Mouse (Mus musculus) right cerebral cortex, postnatal 10 days (tissue): ENCODE results near the gene Cacng4.

Experiments
- DNase-seq, 2 experiments: peaks; one replicate each; pipeline ENCODE4 v3.0.0; 2021; ENCODE audit warnings: low spot score in 2 of 2

Cacng4 gene

GRCm38 (mm10) chr11:107794547-107795269, at the start of gene Cacng4:
Gene Cacng4, minus strand, starts transcription at chr11:107794557.
- DNase-seq, result peak; percentile 77 to 84

DNA sequence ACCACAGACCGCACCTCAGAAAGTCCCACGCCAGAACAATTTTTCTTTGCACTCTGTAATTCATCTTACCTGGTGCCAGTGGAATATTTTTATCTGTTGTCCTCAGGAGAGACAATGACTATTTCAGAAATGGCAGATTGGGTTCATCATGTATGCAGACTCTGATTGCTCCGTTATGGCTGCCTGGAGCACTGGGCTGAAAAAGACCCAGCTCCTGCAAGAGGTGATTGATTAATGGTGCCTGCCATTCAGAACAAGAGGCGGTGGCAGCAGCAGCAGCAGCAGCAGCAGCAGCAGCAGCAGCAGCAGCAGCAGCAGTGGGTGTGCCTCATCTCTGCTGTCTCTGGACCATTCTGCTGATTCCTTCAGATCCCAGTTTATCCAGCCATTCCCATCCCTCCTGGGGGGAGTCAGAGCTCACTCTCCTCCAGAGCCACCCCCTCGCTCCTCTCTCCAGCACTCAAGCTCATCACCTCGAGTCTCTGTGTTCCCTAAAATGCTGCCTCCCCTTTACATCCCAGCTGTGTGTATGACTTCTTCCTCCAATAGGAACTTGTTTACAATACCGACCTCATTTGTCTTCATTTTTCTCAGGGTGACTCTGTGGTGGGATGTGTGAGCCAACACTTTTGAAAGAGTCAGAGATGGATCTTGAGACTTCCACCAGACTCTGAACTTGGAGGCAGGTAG, 39.1 kb upstream of the Cacng4 start:
- no peak for DNase-seq

GRCm38 (mm10) chr11:107817196-107817595, 22.8 kb upstream of the Cacng4 start:
- DNase-seq, result no peak

DNA sequence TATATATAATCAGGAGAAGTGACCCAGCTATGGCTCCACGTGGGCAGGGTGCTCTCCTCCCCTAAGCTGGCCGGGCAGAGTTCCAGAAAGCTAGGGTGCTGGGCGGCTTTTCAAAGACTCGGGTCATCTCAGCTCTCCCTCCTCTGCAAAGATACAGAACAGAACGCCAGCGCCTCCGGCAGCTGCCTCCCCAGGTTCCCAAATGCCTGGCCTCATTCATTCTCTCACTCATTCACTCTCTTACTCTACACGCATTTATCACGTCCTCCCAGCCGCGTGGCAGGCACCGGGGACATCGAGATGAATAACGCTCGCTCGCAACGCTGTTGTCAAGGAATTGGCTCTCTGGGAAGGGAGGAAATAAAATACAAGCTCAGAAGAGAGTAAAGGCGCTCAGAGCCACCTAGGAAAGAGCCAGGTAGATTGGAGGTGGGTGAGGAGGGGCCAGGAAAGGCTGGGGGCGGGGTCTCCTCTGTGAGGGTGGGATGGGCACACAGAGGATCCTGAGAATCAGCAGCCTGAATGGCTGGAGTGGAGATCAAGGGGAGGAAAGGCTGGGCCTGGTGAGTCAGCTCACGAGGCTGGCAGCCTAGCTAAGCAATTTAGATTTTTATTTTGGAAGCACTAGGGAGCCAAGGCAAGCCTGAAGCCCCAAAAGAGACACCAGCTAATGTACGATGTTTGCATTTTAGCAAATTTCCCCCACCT, 18.7 kb upstream of the Cacng4 start:
- DNase-seq, result peak; percentile 52 to 55

DNA sequence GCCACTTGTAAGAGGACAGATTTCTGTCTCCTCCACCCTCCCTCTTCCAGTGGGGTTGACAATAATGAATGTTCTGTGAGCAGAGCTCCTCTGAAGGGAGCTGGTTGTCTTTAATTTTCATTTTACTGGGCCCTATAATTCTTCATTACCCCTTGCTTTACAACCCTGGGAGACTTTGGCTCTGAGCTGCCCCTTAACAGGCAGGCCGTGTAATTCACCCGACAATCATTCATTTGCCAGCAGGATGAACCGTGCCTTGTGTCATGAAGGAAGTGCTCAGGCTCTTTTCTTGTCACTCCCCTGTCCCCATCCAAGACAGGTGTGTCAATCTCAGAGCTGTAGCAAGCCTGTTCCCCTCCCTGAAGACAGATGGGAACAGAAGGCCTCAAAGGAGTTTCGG, 18.1 kb upstream of the Cacng4 start:
- DNase-seq, result no peak

- no peak for DNase-seq
Observed at GRCm38 (mm10) chr11:107808508-107808907, 14.2 kb upstream of the Cacng4 start.

GRCm38 (mm10) chr11:107806058-107806457, 11.7 kb upstream of the Cacng4 start:
- no peak for DNase-seq

- DNase-seq, result no peak
Observed at GRCm38 (mm10) chr11:107801946-107802345, 7.6 kb upstream of the Cacng4 start.

- DNase-seq, result peak in 1 of 2 experiments; percentile 45
Observed at GRCm38 (mm10) chr11:107799331-107799730, 5.0 kb upstream of the Cacng4 start.

DNA sequence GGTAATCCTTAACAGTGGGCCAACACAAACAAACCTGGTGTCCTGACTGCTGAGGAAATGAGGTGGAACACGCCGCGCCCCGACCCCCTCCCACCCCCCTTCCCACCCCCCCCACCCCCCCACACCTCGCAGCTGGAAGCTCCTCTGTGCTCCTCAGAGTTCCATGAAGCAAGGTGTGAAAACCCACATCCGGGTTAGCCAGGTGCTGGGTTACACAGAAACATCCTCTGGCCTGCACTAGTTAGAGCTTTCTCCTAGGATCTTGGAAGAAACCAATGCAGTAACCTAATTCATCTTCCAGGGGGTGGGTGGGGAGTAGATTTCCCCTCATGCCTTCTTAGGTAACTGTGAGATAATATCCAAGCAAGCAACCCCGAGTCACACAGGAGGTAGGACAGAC, 2.0 kb upstream of the Cacng4 start:
- no peak for DNase-seq

DNA sequence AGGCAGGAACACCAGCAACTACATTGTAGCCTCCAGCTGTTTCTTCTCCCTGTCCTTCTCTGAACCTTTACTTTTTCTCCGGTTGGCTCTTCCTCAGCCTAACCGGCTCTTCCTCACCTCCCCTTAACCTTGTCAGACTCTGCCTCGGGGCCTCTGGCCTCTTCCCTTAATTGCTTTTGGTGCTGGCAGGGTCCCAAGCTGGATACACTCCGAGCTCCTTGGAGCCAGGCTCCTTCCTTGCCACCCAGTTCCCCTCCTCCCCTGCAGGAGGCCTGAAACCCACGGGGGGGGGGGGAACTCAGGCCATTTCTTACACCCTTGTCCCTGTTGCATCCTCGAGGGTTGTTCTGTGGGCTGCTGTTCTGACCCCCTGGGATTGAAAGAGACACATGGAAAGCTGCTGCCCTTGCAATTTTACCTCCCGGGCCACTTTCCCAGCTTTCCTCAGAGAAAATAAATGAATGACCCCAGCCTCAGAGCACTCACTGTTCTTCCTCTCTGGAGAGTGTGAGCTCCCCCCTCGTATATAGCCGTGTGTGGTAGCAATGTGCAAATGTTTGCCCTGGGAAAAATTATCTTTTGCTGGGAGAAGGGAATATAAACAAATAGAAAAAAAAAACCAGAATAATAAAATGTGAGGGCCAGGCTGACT, 1.2 kb upstream of the Cacng4 start:
- peak; percentile 56 to 70 for DNase-seq

GRCm38 (mm10) chr11:107794103-107794493, 259 bp downstream of the Cacng4 start:
- DNase-seq, result peak; percentile 67 to 68

- peak; percentile 88 to 89 for DNase-seq
Observed at GRCm38 (mm10) chr11:107793200-107794102, 906 bp downstream of the Cacng4 start.

GRCm38 (mm10) chr11:107792136-107792535, 2.2 kb downstream of the Cacng4 start:
- peak; percentile 68 to 69 for DNase-seq

DNA sequence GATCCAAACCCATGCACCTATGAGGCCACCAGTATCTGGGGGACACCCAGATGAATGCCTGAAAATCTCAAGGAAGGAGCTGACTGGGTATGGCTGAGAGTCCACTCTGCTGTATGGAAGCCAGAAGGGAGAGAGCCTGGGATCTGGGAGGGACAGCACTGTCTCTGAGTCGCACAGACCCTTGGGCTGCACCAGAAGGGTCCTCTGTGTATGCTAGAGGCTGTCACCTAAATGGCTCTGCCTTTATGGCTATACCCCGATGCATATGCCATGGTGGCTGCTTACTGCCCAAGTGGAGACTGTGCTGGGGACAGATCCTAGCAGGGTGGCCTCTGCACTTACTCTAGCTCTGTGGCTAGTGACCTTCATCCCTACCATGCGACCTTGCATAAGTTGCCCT, 8.6 kb downstream of the Cacng4 start:
- no peak for DNase-seq

DNA sequence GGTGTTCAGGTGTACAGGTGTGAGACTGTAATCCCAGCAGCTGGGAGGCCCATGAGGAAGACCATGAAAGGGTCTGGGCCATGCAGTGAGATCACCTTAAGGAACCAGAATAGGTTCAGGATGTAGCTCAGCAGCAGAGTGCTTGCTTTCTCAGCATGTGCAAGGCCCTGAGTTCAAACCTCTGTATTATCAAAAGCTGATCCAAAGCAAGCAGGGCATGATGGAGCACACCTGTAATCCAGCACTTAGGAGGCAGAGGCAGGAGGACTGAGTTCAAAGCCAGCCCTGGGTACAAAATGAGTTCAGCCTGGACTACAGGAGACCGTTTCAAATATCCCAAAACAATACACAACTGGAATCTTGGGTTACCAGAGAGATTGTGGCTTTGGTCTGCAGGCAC, 9.1 kb downstream of the Cacng4 start:
- DNase-seq, result no peak

- no peak for DNase-seq
Observed at GRCm38 (mm10) chr11:107783861-107784754, 10.2 kb downstream of the Cacng4 start.

GRCm38 (mm10) chr11:107782591-107782990, 11.8 kb downstream of the Cacng4 start:
- no peak for DNase-seq

- peak; percentile 70 to 78 for DNase-seq
Observed at GRCm38 (mm10) chr11:107778859-107779258, 15.5 kb downstream of the Cacng4 start.

DNA sequence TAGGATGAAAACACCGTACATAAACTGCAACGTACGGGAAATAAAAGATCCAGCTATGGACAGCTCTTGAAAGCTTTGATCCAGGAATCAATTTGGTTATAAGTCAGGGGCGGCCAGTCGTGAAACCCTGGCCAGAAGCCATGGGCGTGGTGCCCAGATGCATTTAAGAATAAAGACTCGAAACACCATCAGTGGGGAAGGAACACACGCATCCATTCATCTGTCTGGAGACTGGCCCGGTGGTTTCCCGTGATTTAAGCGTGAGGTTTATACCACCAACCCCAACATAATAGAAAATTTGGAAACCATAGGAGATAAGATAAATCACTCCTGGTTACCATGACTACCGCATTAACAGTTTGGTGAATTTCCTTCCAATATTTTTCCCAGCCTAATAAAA, 16.9 kb downstream of the Cacng4 start:
- peak; percentile 72 to 76 for DNase-seq
